Mouse (Mus musculus) thymus, adult 2 months (tissue): ENCODE results near the gene Ube2l3. TPM values are rescaled to one million over a fixed set of nuclear protein-coding genes. Genes with fewer than 3 reads are reported as not detected.
A peak's percentile ranks its signal among the peaks of the same experiment; 100 is the strongest.

ENCODE experiments used
- DNase-seq: peaks from one replicate; pipeline ENCODE4 v3.0.0; 2021
- H3K27ac ChIP-seq: fragments of 200-500 bp; 2 replicates; pipeline ENCODE4 v1.5.1; 2012; ENCODE audit warnings: low read length, control low read depth; ENCODE audit not compliant: control insufficient read depth, insufficient read depth
- H3K27me3 ChIP-seq: fragments of 200-500 bp; 2 replicates; pipeline ENCODE4 v1.6.1; 2012; ENCODE audit warnings: mild to moderate bottlenecking, low read length, moderate library complexity, mixed read lengths; ENCODE audit not compliant: control insufficient read depth, insufficient read depth
- H3K36me3 ChIP-seq: fragments of 200-500 bp; 2 replicates; pipeline ENCODE4 v1.6.1; 2012; ENCODE audit warnings: mild to moderate bottlenecking, low read length, moderate library complexity; ENCODE audit not compliant: control insufficient read depth, insufficient read depth
- H3K4me1 ChIP-seq: fragments of 200-500 bp; replicated peaks from 2 replicates; pipeline ENCODE4 v1.6.1; 2012; ENCODE audit warnings: low read length; ENCODE audit not compliant: control insufficient read depth, insufficient read depth
- H3K4me3 ChIP-seq: fragments of 200-500 bp; 2 replicates; pipeline ENCODE4 v1.5.1; 2012; ENCODE audit warnings: mild to moderate bottlenecking, low read length, control low read depth, moderate library complexity; ENCODE audit not compliant: control insufficient read depth, insufficient read depth
- CTCF ChIP-seq: fragments of 200-500 bp; IDR thresholded peaks from 2 replicates; pipeline ENCODE4 v1.5.1; 2012; ENCODE audit warnings: mild to moderate bottlenecking, control low read depth, low read length, moderate library complexity, borderline replicate concordance; ENCODE audit not compliant: control insufficient read depth, poor library complexity, insufficient read depth; ENCODE audit errors: extremely low read depth
- POLR2A ChIP-seq: fragments of 200-500 bp; IDR thresholded peaks from 2 replicates; pipeline ENCODE4 v1.6.1; 2012; ENCODE audit warnings: mild to moderate bottlenecking, low read length, control low read depth, moderate library complexity; ENCODE audit not compliant: control insufficient read depth, poor library complexity, insufficient read depth; ENCODE audit errors: extremely low read depth
- WGBS: fragments of 180-500 bp; shearing (Covaris S2); methylation state at CpG from one replicate; pipeline ENCODE4 v1.1.7; 2018; 5-methylcytosine and 5-hydroxymethylcytosine counted together
- polyA plus RNA-seq: library from polyadenylated mRNA; depleted of rRNA; stranded (reverse); fragments of >200 nt; gene quantifications from 2 replicates; pipeline ENCODE4 v1.2.3, GENCODE M21; 2012

Ube2l3 gene
- polyA plus RNA-seq, 1 experiment = 70.5 TPM

GRCm38 (mm10) chr16:17150520-17151258, 51.8 kb downstream of the Ube2l3 start:
- H3K4me3 ChIP-seq = no peak overlapping the region
- WGBS = 91% methylated on average over 7 of the region's 7 CpGs

GRCm38 (mm10) chr16:17148084-17148483, 54.4 kb downstream of the Ube2l3 start:
- Histone ChIP-seq H3K4me3 (peak overlapping the region; percentile 49), H3K4me1 (peaks cover 12% of the 10 kb centered on the region), H3K36me3 (peaks cover 6% of the 10 kb centered on the region), H3K27me3 (no peaks in the 10 kb centered on the region), H3K27ac (no peak overlapping the region)
- WGBS = 72% methylated on average over 16 of the region's 16 CpGs
- peak; percentile 47 for DNase-seq
- TF ChIP-seq CTCF (no peak; the same call in 1 of the 2 replicates), POLR2A (no peak)

More at GRCm38 (mm10) chr16:17150520-17151258, 51.8 kb downstream of the Ube2l3 start:
- TF ChIP-seq CTCF (no peak), POLR2A (no peak)
- Histone ChIP-seq H3K4me1 (peaks cover 12% of the 10 kb centered on the region), H3K36me3 (peaks cover 25% of the 10 kb centered on the region), H3K27ac (no peak overlapping the region), H3K27me3 (no peaks in the 10 kb centered on the region)
- DNase-seq = no peak

GRCm38 (mm10) chr16:17147391-17147929, 55.0 kb downstream of the Ube2l3 start:
- peak overlapping the region; percentile 49 for H3K4me3 ChIP-seq
- no peak overlapping the region for H3K27ac ChIP-seq
- no peak for TF ChIP-seq CTCF
- no peak for TF ChIP-seq POLR2A
- WGBS = 1% methylated on average over 41 of the region's 41 CpGs
- peak; percentile 26 for DNase-seq
- H3K36me3 ChIP-seq = peaks cover 4% of the 10 kb centered on the region
- no peaks in the 10 kb centered on the region for H3K27me3 ChIP-seq
- H3K4me1 ChIP-seq = peaks cover 12% of the 10 kb centered on the region

- Histone ChIP-seq H3K4me3 (peak within 1 kb of the TSS; percentile 49), H3K27me3 (no peaks in the 10 kb centered on the region), H3K27ac (no peak within 1 kb of the TSS), H3K4me1 (peaks cover 12% of the 10 kb centered on the region), H3K36me3 (no peaks in the 10 kb centered on the region; the same call in 1 of the 2 replicates)
- WGBS = under 1% methylated on average over 34 of the region's 34 CpGs
- peak; percentile 69 for DNase-seq
- TF ChIP-seq CTCF (peak; percentile 43; the same call in 1 of the 2 replicates), POLR2A (no peak)
Observed at GRCm38 (mm10) chr16:17146772-17147235, 55.6 kb downstream of the Ube2l3 start, which contains the start of gene Ccdc116. Gene Ccdc116 (minus strand): TSS chr16:17147229.

- H3K36me3 ChIP-seq = no peaks in the 10 kb centered on the region
- no peak for DNase-seq
- TF ChIP-seq POLR2A = no peak
- no peak for TF ChIP-seq CTCF
- H3K4me1 ChIP-seq = peaks cover 12% of the 10 kb centered on the region
- H3K27me3 ChIP-seq = no peaks in the 10 kb centered on the region
- no peak within 1 kb of the TSS for H3K4me3 ChIP-seq
- 51% methylated on average over 7 of the region's 7 CpGs for WGBS
- H3K27ac ChIP-seq = no peak within 1 kb of the TSS
Observed at GRCm38 (mm10) chr16:17144339-17144738, 58.1 kb downstream of the Ube2l3 start, which contains the start of gene Ydjc. Gene Ydjc (plus strand): TSS chr16:17144621.

- no peak overlapping the region for H3K4me3 ChIP-seq
- no peaks in the 10 kb centered on the region for H3K4me1 ChIP-seq
- no peak for DNase-seq
- no peaks in the 10 kb centered on the region for H3K36me3 ChIP-seq
- TF ChIP-seq CTCF (no peak), POLR2A (no peak)
- H3K27ac ChIP-seq = no peak overlapping the region
- 91% methylated on average over 15 of the region's 15 CpGs for WGBS
- no peaks in the 10 kb centered on the region for H3K27me3 ChIP-seq
Observed at GRCm38 (mm10) chr16:17137355-17137754, 65.1 kb downstream of the Ube2l3 start.
